Mouse (Mus musculus): ENCODE measurements around the gene Reep1. TPM values are rescaled to one million over a fixed set of nuclear protein-coding genes. Genes with fewer than 3 reads are reported as not detected.
"Not testable (repeated sequence)": the region's sequence is repeated elsewhere in the genome, so short reads cannot be mapped to it uniquely, and the experiment has no call there.

Reep1 gene
- polyA plus RNA-seq, 1 experiment from 2014 or later = 13.1 TPM

GRCm38 (mm10) chr6:71826869-71827268 lies 119.5 kb downstream of the Reep1 start, which contains the start of gene Mrpl35:
Gene Mrpl35, minus strand, starts transcription at chr6:71826969.
- Histone ChIP-seq H3K4me3 (no peak within 1 kb of the TSS), H3K27me3 (no peaks in the 10 kb centered on the region), H3K4me2 (replicated peaks) (no peak within 1 kb of the TSS), H3K9me3 (no peaks in the 10 kb centered on the region), H3K27ac (no peak within 1 kb of the TSS), H3K4me1 (peaks cover 14% of the 10 kb centered on the region), H3K36me3 (no peaks in the 10 kb centered on the region), H3K9ac (no peak within 1 kb of the TSS)
- ATAC-seq (ENCODE audit: low FRiP score, low read depth) = no peak
- 45% methylated on average over 1 of the region's 1 CpGs for WGBS

- H3K27ac ChIP-seq = no peak overlapping the region
- no peak overlapping the region for H3K4me3 ChIP-seq
- H3K4me1 ChIP-seq = peaks cover 17% of the 10 kb centered on the region
- 88% methylated on average over 9 of the region's 9 CpGs for WGBS
- no peak overlapping the region for H3K4me2 ChIP-seq (replicated peaks)
- H3K36me3 ChIP-seq = peaks cover 4% of the 10 kb centered on the region
- ATAC-seq (ENCODE audit: low FRiP score, low read depth) = no peak
- no peak overlapping the region for H3K9ac ChIP-seq
- H3K27me3 ChIP-seq = no peaks in the 10 kb centered on the region
- no peaks in the 10 kb centered on the region for H3K9me3 ChIP-seq
Measured at GRCm38 (mm10) chr6:71829768-71830167, 122.4 kb downstream of the Reep1 start.

DNA sequence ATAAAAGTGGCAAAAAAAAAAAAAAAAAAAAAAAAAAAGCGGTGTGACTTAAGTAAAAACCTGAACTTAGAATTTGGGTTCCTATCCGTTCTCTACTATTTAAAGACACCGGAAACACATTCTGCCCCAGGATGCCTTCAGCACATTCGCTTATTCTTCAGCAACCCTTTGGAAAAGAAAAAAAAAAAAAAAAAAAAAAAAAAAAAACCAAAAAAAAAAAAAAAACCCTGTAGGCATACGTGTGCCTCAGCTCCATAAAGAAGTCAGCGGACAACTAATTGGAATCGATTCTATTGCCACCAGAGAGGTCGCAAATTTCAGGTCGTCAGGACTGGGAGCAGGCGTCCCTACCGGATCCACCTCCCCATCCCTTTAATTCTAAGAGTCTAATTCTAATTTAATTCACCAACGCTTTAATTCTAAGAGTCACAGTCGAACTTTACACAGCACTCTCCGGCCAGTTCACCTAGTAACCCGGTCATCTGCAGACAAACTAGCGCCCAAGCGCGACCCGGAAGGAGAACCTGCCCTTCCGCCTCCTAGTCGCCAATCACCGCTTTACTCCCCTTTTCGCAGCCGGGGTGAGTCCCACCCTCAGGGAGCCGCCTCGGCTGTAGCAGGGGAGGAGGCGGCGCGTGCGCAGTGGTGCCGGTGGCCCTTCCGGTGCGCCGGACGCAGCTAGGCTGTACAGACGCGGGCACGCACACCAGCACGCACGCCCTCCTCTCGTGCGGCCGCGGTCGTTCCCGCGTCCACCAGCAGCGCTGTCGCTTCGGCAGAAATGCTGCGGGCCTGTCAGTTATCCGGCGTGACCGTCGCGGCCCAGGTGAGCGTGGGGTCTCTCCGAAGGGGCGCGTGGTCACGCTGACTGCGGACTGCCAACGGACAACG lies 123.6 kb downstream of the Reep1 start, which contains the start of gene Immt:
Gene Immt, plus strand, starts transcription at position 642 of the 891 bp plus-strand sequence.
- peak within 1 kb of the TSS; percentile 71 for H3K4me2 ChIP-seq (replicated peaks)
- H3K36me3 ChIP-seq = peaks cover 15% of the 10 kb centered on the region
- no peaks in the 10 kb centered on the region for H3K27me3 ChIP-seq
- peak; percentile 99 for ATAC-seq (ENCODE audit: low FRiP score, low read depth)
- H3K4me3 ChIP-seq = peak within 1 kb of the TSS; percentile 92
- peak within 1 kb of the TSS; percentile 89 for H3K9ac ChIP-seq
- no peaks in the 10 kb centered on the region for H3K9me3 ChIP-seq
- under 1% methylated on average over 64 of the region's 64 CpGs for WGBS
- H3K4me1 ChIP-seq = peaks cover 17% of the 10 kb centered on the region
- H3K27ac ChIP-seq = peak within 1 kb of the TSS; percentile 84

GRCm38 (mm10) chr6:71831581-71831960 lies 124.2 kb downstream of the Reep1 start:
- Histone ChIP-seq H3K36me3 (peaks cover 20% of the 10 kb centered on the region), H3K9me3 (no peaks in the 10 kb centered on the region), H3K4me1 (peaks cover 17% of the 10 kb centered on the region), H3K27me3 (no peaks in the 10 kb centered on the region), H3K9ac (peak overlapping the region; percentile 89), H3K27ac (peak overlapping the region; percentile 84), H3K4me2 (replicated peaks) (peak overlapping the region; percentile 71), H3K4me3 (peak overlapping the region; percentile 92)
- WGBS = 0% methylated on average over 21 of the region's 21 CpGs
- peak; percentile 98 for ATAC-seq (ENCODE audit: low FRiP score, low read depth)

DNA sequence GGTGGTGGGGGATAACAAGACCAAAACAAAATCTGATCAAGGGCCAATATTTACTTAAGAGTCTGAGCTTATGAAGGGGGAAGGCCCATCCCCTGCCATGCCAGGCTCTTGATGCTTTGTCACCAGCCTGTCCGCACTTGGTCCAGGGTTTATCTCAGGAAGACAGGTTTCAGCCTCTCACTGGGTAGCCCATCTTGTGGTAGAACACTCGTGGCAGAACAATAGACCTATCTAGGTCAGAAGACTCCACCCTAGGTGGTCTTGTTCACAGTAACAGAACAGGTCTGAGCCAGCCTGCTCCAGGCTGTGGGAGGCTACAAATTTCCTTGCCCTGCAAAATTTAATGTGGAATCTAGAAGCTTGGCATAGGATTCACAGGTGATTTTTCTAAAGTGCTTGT lies 129.4 kb downstream of the Reep1 start:
- Histone ChIP-seq H3K4me1 (peaks cover 14% of the 10 kb centered on the region), H3K27me3 (no peaks in the 10 kb centered on the region), H3K36me3 (peaks cover 21% of the 10 kb centered on the region), H3K4me2 (replicated peaks) (no peak overlapping the region), H3K9me3 (no peaks in the 10 kb centered on the region), H3K27ac (no peak overlapping the region), H3K4me3 (no peak overlapping the region), H3K9ac (no peak overlapping the region)
- no peak for ATAC-seq (ENCODE audit: low FRiP score, low read depth)
- 90% methylated on average over 2 of the region's 2 CpGs for WGBS

GRCm38 (mm10) chr6:71839815-71840214 lies 132.5 kb downstream of the Reep1 start:
- H3K9me3 ChIP-seq = no peaks in the 10 kb centered on the region
- no peak overlapping the region for H3K27ac ChIP-seq
- no peak overlapping the region for H3K4me2 ChIP-seq (replicated peaks)
- no peak overlapping the region for H3K4me3 ChIP-seq
- H3K4me1 ChIP-seq = no peaks in the 10 kb centered on the region
- H3K36me3 ChIP-seq = peaks cover 21% of the 10 kb centered on the region
- H3K27me3 ChIP-seq = no peaks in the 10 kb centered on the region
- H3K9ac ChIP-seq = no peak overlapping the region
- no peak for ATAC-seq (ENCODE audit: low FRiP score, low read depth)

DNA sequence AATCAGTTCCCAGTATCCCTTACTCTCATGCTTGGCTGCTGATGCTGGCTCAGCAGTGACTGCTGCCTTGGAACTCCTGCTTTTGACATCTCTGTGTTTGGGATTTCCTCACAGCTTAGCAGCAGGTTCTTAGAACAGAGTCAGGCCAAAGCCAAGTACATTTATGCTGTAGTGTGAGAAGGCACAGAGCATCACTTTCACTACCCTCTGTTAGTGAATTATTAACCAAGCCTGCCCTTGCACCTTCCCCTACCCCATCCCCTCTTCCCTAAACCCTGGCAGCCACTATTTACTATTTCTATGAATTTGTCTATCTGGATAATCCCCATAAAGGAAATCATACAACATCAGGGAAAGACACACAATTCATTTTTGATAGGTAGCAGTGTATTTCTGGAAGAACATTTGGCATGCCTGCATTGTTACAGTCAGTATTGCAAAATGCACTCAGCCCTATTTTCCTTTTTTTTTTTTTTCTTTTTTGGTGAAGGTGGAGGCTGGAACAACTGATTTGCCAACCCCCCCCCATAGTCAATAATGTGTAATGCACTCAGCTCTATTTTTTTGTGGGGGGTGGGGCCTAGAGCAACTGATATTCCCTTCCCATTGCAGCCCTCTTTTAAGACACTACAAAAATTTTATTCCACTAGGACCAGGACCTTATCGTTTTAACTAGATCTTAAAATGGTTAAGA lies 133.4 kb downstream of the Reep1 start:
- no peak overlapping the region for H3K4me2 ChIP-seq (replicated peaks)
- H3K4me3 ChIP-seq = no peak overlapping the region
- H3K27me3 ChIP-seq = no peaks in the 10 kb centered on the region
- H3K27ac ChIP-seq = no peak overlapping the region
- H3K9me3 ChIP-seq = no peaks in the 10 kb centered on the region
- ATAC-seq (ENCODE audit: low FRiP score, low read depth) = no peak
- H3K4me1 ChIP-seq = no peaks in the 10 kb centered on the region
- peaks cover 20% of the 10 kb centered on the region for H3K36me3 ChIP-seq
- H3K9ac ChIP-seq = no peak overlapping the region
- 84% methylated on average over 1 of the region's 1 CpGs for WGBS

- H3K9me3 ChIP-seq; H3K4me2 ChIP-seq (replicated peaks); H3K27me3 ChIP-seq; H3K9ac ChIP-seq; H3K4me3 ChIP-seq; ATAC-seq (ENCODE audit: low FRiP score, low read depth); H3K27ac ChIP-seq; H3K4me1 ChIP-seq: not testable (repeated sequence)
- WGBS = 97% methylated on average over 6 of the region's 6 CpGs
- H3K36me3 ChIP-seq = peaks cover 46% of the 10 kb centered on the region
Measured at GRCm38 (mm10) chr6:71846906-71847305, 139.5 kb downstream of the Reep1 start.

Other genes with a start within 250 kb of the Reep1 start
- gene Rnf103, start 213.7 kb upstream of the Reep1 start, polyA plus RNA-seq (2015; fragmentation: Nextera tagmentation; extraction: Ambion mirVana) = 14.2 and 15.3 TPM in 2 replicates
- gene Chmp3, start 163.8 kb upstream of the Reep1 start, polyA plus RNA-seq (2015; fragmentation: Nextera tagmentation; extraction: Ambion mirVana) = 54.8 and 58.5 TPM in 2 replicates
- gene Kdm3a, start 74.6 kb upstream of the Reep1 start, polyA plus RNA-seq (2015; fragmentation: Nextera tagmentation; extraction: Ambion mirVana) = 50.7 and 55.1 TPM in 2 replicates
- 62.5 and 62.7 TPM in 2 replicates for gene Mrpl35, start 119.4 kb downstream of the Reep1 start, polyA plus RNA-seq (2015; fragmentation: Nextera tagmentation; extraction: Ambion mirVana)
- gene Immt, start 123.8 kb downstream of the Reep1 start, polyA plus RNA-seq (2015; fragmentation: Nextera tagmentation; extraction: Ambion mirVana) = 163 and 174 TPM in 2 replicates
- gene Ptcd3, start 201.2 kb downstream of the Reep1 start, polyA plus RNA-seq (2015; fragmentation: Nextera tagmentation; extraction: Ambion mirVana) = 108 and 110 TPM in 2 replicates
- 37.1 and 37.6 TPM in 2 replicates for gene Polr1a, start 201.5 kb downstream of the Reep1 start, polyA plus RNA-seq (2015; fragmentation: Nextera tagmentation; extraction: Ambion mirVana)